Mouse (Mus musculus) lung, postnatal 0 days (tissue): ENCODE measurements around the gene Pagr1b.

ENCODE experiments used
- CTCF ChIP-seq: IDR thresholded peaks from 2 replicates; pipeline ENCODE4 v1.5.1; 2016; ENCODE audit warnings: antibody characterized with exemption, mild to moderate bottlenecking
- EP300 ChIP-seq: IDR thresholded peaks from 2 replicates; pipeline ENCODE4 v1.6.1; 2016; ENCODE audit warnings: antibody characterized with exemption, mild to moderate bottlenecking, control low read depth

DNA sequence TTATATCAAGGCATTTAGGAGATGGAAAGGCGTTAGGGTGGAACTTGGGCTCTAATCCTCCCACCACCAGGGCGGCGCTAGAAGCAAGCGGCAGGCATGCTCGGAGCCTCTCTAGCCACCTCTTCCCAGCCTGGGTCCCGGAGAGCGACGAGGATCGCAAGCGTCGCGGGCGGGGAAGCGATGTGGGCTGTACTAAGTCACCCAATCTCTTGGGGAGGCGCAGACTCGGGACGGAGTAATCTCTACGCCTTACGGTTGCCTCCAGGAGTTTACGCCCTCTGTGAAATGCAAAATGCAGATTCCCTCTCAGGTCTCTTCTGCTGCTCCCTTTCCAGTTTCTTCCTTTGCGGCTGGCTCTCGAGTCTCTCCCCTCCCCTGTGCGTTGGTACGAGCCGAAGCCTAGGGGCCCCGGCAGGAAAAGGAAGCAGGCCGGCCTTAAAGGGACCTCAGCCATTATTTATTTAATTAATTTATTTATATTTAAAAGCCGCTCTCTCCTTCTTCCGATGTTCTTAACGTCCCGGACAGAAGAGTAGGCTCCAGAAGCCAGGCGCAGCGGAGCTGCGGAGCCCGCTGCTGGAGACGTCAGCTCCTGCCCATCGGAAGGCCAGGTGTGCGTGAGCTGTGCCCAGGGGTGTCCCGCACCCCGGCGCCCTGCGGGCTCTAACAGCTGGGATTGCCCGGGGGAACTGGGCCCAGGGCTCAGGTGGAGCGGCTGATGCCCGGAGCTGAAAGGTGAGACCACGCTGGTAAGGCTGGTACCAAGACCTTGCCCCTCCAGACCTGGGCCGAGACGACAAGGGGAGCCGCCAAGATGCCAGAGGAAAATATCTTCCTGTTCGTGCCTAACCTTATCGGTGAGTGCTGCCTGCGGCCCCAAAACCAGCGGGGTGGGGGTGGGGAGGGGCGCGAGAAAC, 40.1 kb downstream of the Pagr1b start, which contains the start of gene Cdiptos:
- TF ChIP-seq CTCF, result peak; percentile 98
- TF ChIP-seq EP300, result peak; percentile 66; the same call in 1 of the 2 replicates
